Mouse (Mus musculus): Measurements from ENCODE around the gene Nat10. TPM values are rescaled to one million over a fixed set of nuclear protein-coding genes. Genes with fewer than 3 reads are reported as not detected.

Nat10 gene
- total RNA-seq, 2 experiments from 2014 or later: 37.0 to 37.6 TPM

- DNase-seq: peak in 1 of 2 experiments; percentile 14
These were observed 15.6 kb downstream of the Nat10 start for GRCm38 (mm10) chr2:103745481-103745880.

- peak in 1 of 2 experiments; percentile 37 for DNase-seq
These were observed 17.1 kb downstream of the Nat10 start for GRCm38 (mm10) chr2:103743988-103744387.

GRCm38 (mm10) chr2:103743536-103743935 lies 17.5 kb downstream of the Nat10 start:
- no peak for DNase-seq

- no peak for DNase-seq
These were observed 18.2 kb downstream of the Nat10 start for GRCm38 (mm10) chr2:103742821-103743220.

GRCm38 (mm10) chr2:103731423-103731822 lies 29.6 kb downstream of the Nat10 start:
- no peak for DNase-seq

- peak; percentile 34 to 61 for DNase-seq
These were observed 30.1 kb downstream of the Nat10 start for GRCm38 (mm10) chr2:103730999-103731398.

- no peak for DNase-seq
These were observed 33.0 kb downstream of the Nat10 start for GRCm38 (mm10) chr2:103728027-103728540.

- DNase-seq: no peak
These were observed 36.5 kb downstream of the Nat10 start for GRCm38 (mm10) chr2:103724521-103724920.

GRCm38 (mm10) chr2:103719292-103719646 lies 41.8 kb downstream of the Nat10 start:
- DNase-seq: no peak

GRCm38 (mm10) chr2:103718594-103719291 lies 42.3 kb downstream of the Nat10 start:
- DNase-seq: peak; percentile 61 to 62

- DNase-seq: no peak
These were observed 46.7 kb downstream of the Nat10 start for GRCm38 (mm10) chr2:103714412-103714811.

GRCm38 (mm10) chr2:103713831-103714230 lies 47.2 kb downstream of the Nat10 start:
- DNase-seq: no peak

GRCm38 (mm10) chr2:103710849-103711248 lies 50.2 kb downstream of the Nat10 start:
- no peak for DNase-seq

GRCm38 (mm10) chr2:103707056-103707776 lies 53.9 kb downstream of the Nat10 start:
- DNase-seq: no peak

- DNase-seq: peak; percentile 62 to 72
These were observed 54.8 kb downstream of the Nat10 start for GRCm38 (mm10) chr2:103706226-103706625.

GRCm38 (mm10) chr2:103705826-103706225 lies 55.2 kb downstream of the Nat10 start:
- DNase-seq: no peak

GRCm38 (mm10) chr2:103703865-103704264 lies 57.2 kb downstream of the Nat10 start:
- no peak for DNase-seq

- no peak for DNase-seq
These were observed 57.7 kb downstream of the Nat10 start for GRCm38 (mm10) chr2:103703336-103703735.

GRCm38 (mm10) chr2:103700514-103700913 lies 60.6 kb downstream of the Nat10 start:
- no peak for DNase-seq

- no peak for DNase-seq
These were observed 64.9 kb downstream of the Nat10 start for GRCm38 (mm10) chr2:103696177-103696576.

- DNase-seq: no peak
These were observed 66.1 kb downstream of the Nat10 start for GRCm38 (mm10) chr2:103694777-103695563.

GRCm38 (mm10) chr2:103692810-103693209 lies 68.3 kb downstream of the Nat10 start:
- no peak for DNase-seq

GRCm38 (mm10) chr2:103691278-103691677 lies 69.8 kb downstream of the Nat10 start:
- DNase-seq: no peak
